Mouse (Mus musculus) CH12.LX (cell line): ENCODE measurements around the gene Dhdh. TPM values are rescaled to one million over a fixed set of nuclear protein-coding genes. Genes with fewer than 3 reads are reported as not detected.
A peak's percentile ranks its signal among the peaks of the same experiment; 100 is the strongest.

ENCODE experiments used
- DNase-seq: peaks from one replicate; pipeline ENCODE4 v3.0.0-alpha.2; 2013; ENCODE audit errors: extremely low read depth
- H3K27ac ChIP-seq: 2 replicates; pipeline ENCODE4 v1.5.1; 2012; ENCODE audit warnings: low read depth, mild to moderate bottlenecking, control low read depth, moderate library complexity; ENCODE audit not compliant: insufficient read depth
- H3K27me3 ChIP-seq: replicated peaks from 2 replicates; pipeline ENCODE3; 2012; ENCODE audit warnings: inconsistent platforms
- H3K36me3 ChIP-seq, 2 experiments: replicated peaks in 1 of 2; 2 replicates each; pipeline versions ENCODE3 to v1.6.1; 2012; ENCODE audit warnings: inconsistent platforms in 1 of 2, low read length in 1 of 2, mild to moderate bottlenecking in 1 of 2, mixed read lengths in 1 of 2, moderate library complexity in 1 of 2; ENCODE audit not compliant: control insufficient read depth in 1 of 2, insufficient read depth in 1 of 2
- H3K4me1 ChIP-seq, 2 experiments: 2 replicates each; pipeline ENCODE4 v1.6.1; 2012; ENCODE audit warnings: inconsistent platforms in 1 of 2, moderate library complexity in 1 of 2; ENCODE audit not compliant: insufficient read depth in 2 of 2, control insufficient read depth in 1 of 2
- H3K4me2 ChIP-seq: 2 replicates; pipeline ENCODE4 v1.6.1; 2012; ENCODE audit warnings: low read depth, mild to moderate bottlenecking, control low read depth; ENCODE audit not compliant: poor library complexity, insufficient read depth, severe bottlenecking
- H3K4me3 ChIP-seq, 3 experiments: fragments of 150-350 bp in 1 of 3; sonication (generic) in 1 of 3; replicated peaks in 1 of 3; 2 replicates each; pipeline versions ENCODE3 to v1.5.1; 2011 to 2012; ENCODE audit warnings: low read depth in 2 of 3, low read length in 2 of 3, mild to moderate bottlenecking in 2 of 3, moderate library complexity in 2 of 3, control low read depth in 1 of 3, improper control_type of control experiment in 1 of 3, inconsistent platforms in 1 of 3, mixed read lengths in 1 of 3; ENCODE audit not compliant: poor library complexity in 1 of 3
- H3K79me2 ChIP-seq: replicated peaks from 2 replicates; pipeline ENCODE4 v1.6.1; 2012; ENCODE audit warnings: mild to moderate bottlenecking, moderate library complexity; ENCODE audit not compliant: control insufficient read depth, poor library complexity, insufficient read depth, severe bottlenecking; ENCODE audit errors: extremely low read depth
- H3K9ac ChIP-seq: 2 replicates; pipeline ENCODE4 v1.6.1; 2012; ENCODE audit warnings: low read depth, mild to moderate bottlenecking, control low read depth, moderate library complexity; ENCODE audit not compliant: insufficient read depth
- H3K9me3 ChIP-seq: replicated peaks from 2 replicates; pipeline ENCODE3; 2012; ENCODE audit warnings: low read length, inconsistent platforms, mixed read lengths
- BHLHE40 ChIP-seq: IDR thresholded peaks from 2 replicates; pipeline ENCODE4 v1.6.1; 2011; ENCODE audit warnings: mild to moderate bottlenecking, low read depth, low read length, improper control_type of control experiment
- CHD2 ChIP-seq: IDR thresholded peaks from 2 replicates; pipeline ENCODE4 v1.6.1; 2011; ENCODE audit warnings: low read length, improper control_type of control experiment
- ELF1 ChIP-seq: IDR thresholded peaks from 2 replicates; pipeline ENCODE4 v1.6.1; 2014; ENCODE audit warnings: low read depth, mild to moderate bottlenecking, inconsistent platforms, low read length, improper control_type of control experiment
- EP300 ChIP-seq: IDR thresholded peaks from 2 replicates; pipeline ENCODE4 v1.6.1; 2011; ENCODE audit warnings: low read length, improper control_type of control experiment
- ETS1 ChIP-seq: conservative IDR thresholded peaks from 2 replicates; pipeline ENCODE4 v1.6.1; 2012; ENCODE audit warnings: low read depth, mild to moderate bottlenecking, inconsistent platforms, low read length, improper control_type of control experiment, moderate library complexity
- JUN ChIP-seq: IDR thresholded peaks from 2 replicates; pipeline ENCODE4 v1.6.1; 2011; ENCODE audit warnings: low read depth, mild to moderate bottlenecking, low read length, improper control_type of control experiment, moderate library complexity; ENCODE audit not compliant: insufficient read depth
- JUND ChIP-seq: conservative IDR thresholded peaks from 2 replicates; pipeline ENCODE4 v1.6.1; 2011; ENCODE audit warnings: low read depth, low read length, improper control_type of control experiment
- MAFK ChIP-seq: IDR thresholded peaks from 2 replicates; pipeline ENCODE4 v1.6.1; 2011; ENCODE audit warnings: low read length, improper control_type of control experiment; ENCODE audit not compliant: insufficient replicate concordance
- MAX ChIP-seq: IDR thresholded peaks from 2 replicates; pipeline ENCODE4 v1.6.1; 2011; ENCODE audit warnings: low read length, improper control_type of control experiment
- MAZ ChIP-seq: IDR thresholded peaks from 2 replicates; pipeline ENCODE4 v1.6.1; 2012; ENCODE audit warnings: low read depth, mild to moderate bottlenecking, inconsistent platforms, low read length, improper control_type of control experiment, moderate library complexity
- MEF2A ChIP-seq: IDR thresholded peaks from 2 replicates; pipeline ENCODE4 v1.6.1; 2014; ENCODE audit warnings: low read depth, mild to moderate bottlenecking, inconsistent platforms, low read length, improper control_type of control experiment, borderline replicate concordance
- MXI1 ChIP-seq: IDR thresholded peaks from 2 replicates; pipeline ENCODE4 v1.6.1; 2011; ENCODE audit warnings: mild to moderate bottlenecking, low read depth, low read length, improper control_type of control experiment
- MYC ChIP-seq: IDR thresholded peaks from 2 replicates; pipeline ENCODE4 v1.6.1; 2011; ENCODE audit warnings: low read depth, mild to moderate bottlenecking, improper control_type of control experiment, low read length
- NELFE ChIP-seq: IDR thresholded peaks from 2 replicates; pipeline ENCODE4 v1.6.1; 2011; ENCODE audit warnings: low read depth, low read length, improper control_type of control experiment
- NRF1 ChIP-seq: IDR thresholded peaks from 2 replicates; pipeline ENCODE4 v1.6.1; 2014; ENCODE audit warnings: low read depth, mild to moderate bottlenecking, inconsistent platforms, low read length, improper control_type of control experiment, moderate library complexity
- SIN3A ChIP-seq: IDR thresholded peaks from 2 replicates; pipeline ENCODE4 v1.6.1; 2012; ENCODE audit warnings: low read length, improper control_type of control experiment, inconsistent platforms
- SMC3 ChIP-seq: IDR thresholded peaks from 2 replicates; pipeline ENCODE4 v1.6.1; 2011; ENCODE audit warnings: low read depth, low read length, improper control_type of control experiment
- TBP ChIP-seq: conservative IDR thresholded peaks from 2 replicates; pipeline ENCODE4 v1.6.1; 2011; ENCODE audit warnings: low read depth, low read length, improper control_type of control experiment
- UBTF ChIP-seq: IDR thresholded peaks from 2 replicates; pipeline ENCODE4 v1.6.1; 2012; ENCODE audit warnings: low read depth, mild to moderate bottlenecking, inconsistent platforms, low read length, improper control_type of control experiment, moderate library complexity
- USF1 ChIP-seq: IDR thresholded peaks from 2 replicates; pipeline ENCODE4 v1.6.1; 2014; ENCODE audit warnings: low read depth, mild to moderate bottlenecking, inconsistent platforms, low read length, improper control_type of control experiment
- USF2 ChIP-seq: conservative IDR thresholded peaks from 2 replicates; pipeline ENCODE4 v1.6.1; 2011; ENCODE audit warnings: low read depth, low read length, improper control_type of control experiment
- ZMIZ1 ChIP-seq: IDR thresholded peaks from 2 replicates; pipeline ENCODE4 v1.6.1; 2012; ENCODE audit warnings: low read depth, mild to moderate bottlenecking, inconsistent platforms, low read length, improper control_type of control experiment
- dilution Hi-C: fragments of 300-500 bp; cut with MboI; formaldehyde crosslinking; loops from 2 replicates; pipeline ENCODE4 v1.14.3; 2020; ENCODE audit warnings: low sequenced_read_pairs; ENCODE audit not compliant: extremely low pct_unique_long_range_greater_than_20kb, extremely low pct_ligation_motif_present
- in situ Hi-C: fragments of 300-500 bp; cut with MboI; formaldehyde crosslinking; loops from 3 replicates; pipeline ENCODE4 v1.14.3; 2019; ENCODE audit warnings: low sequenced_read_pairs, low pct_ligation_motif_present, low pct_unique_long_range_greater_than_20kb, mixed read lengths
- polyA plus RNA-seq: library from polyadenylated mRNA; unstranded; fragments of >175 nt; gene quantifications from 2 replicates; pipeline ENCODE4 v1.2.1, GENCODE M21; 2012; ENCODE audit warnings: low read depth; ENCODE audit not compliant: insufficient read length
- total RNA-seq, 2 experiments: library from RNA; depleted of rRNA; stranded (reverse); fragments of 300-350 nt in 1 of 2; fragments of >200 nt in 1 of 2; gene quantifications; 2 replicates each; pipeline ENCODE4 v1.2.3; 2012 to 2014

Dhdh gene
- total and polyA plus RNA-seq, 3 experiments, result 5.9 to 18.0 (median 7.2) TPM

GRCm38 (mm10) chr7:45524841-45525621, 36.4 kb upstream of the Dhdh start:
- no peak for TF ChIP-seq MAZ
- TF ChIP-seq CHD2, result no peak
- TF ChIP-seq NELFE, result no peak
- TF ChIP-seq BHLHE40, result peak; percentile 46; the same call in 1 of the 2 replicates
- peak; percentile 72 for TF ChIP-seq SIN3A
- TF ChIP-seq, all 38 proteins: peak for 2
- H3K9me3 ChIP-seq, result no peaks in the 10 kb centered on the region
- H3K4me1 ChIP-seq, result peaks cover 7 to 44% of the 10 kb centered on the region in 2 experiments
- H3K27me3 ChIP-seq, result peaks cover 9% of the 10 kb centered on the region
- peak overlapping the region; percentile 59 to 92 (median 88) for H3K4me3 ChIP-seq
- peaks cover 24% of the 10 kb centered on the region for H3K79me2 ChIP-seq
- dilution Hi-C loops (no loop called here), in situ Hi-C loops (loop anchor here (10.0 kb wide), 1 partner anchor 60 kb away; no protein-coding TSS in a partner anchor)
- H3K4me2 ChIP-seq, result peak overlapping the region; percentile 71
- no peak for DNase-seq
- H3K27ac ChIP-seq, result peak overlapping the region; percentile 75
- H3K36me3 ChIP-seq, result peaks cover 19 to 29% of the 10 kb centered on the region in 2 experiments
- H3K9ac ChIP-seq, result peak overlapping the region; percentile 81

GRCm38 (mm10) chr7:45523678-45524170, 35.1 kb upstream of the Dhdh start:
- no peak for DNase-seq
- in situ Hi-C loops, result loop anchor here (10.0 kb wide), 1 partner anchor 61 kb away; no protein-coding TSS in a partner anchor
- TF ChIP-seq SIN3A (no peak), ETS1 (peak; percentile 47; the same call in 1 of the 2 replicates)
- Histone ChIP-seq H3K4me1 (peaks cover 5 to 36% of the 10 kb centered on the region in 2 experiments), H3K79me2 (peaks cover 24% of the 10 kb centered on the region), H3K27ac (no peak overlapping the region), H3K9ac (peak overlapping the region; percentile 56), H3K9me3 (no peaks in the 10 kb centered on the region), H3K4me2 (peak overlapping the region; percentile 79; the same call in 1 of the 2 replicates), H3K4me3 (peak overlapping the region in 2 of 3 experiments; percentile 25 to 52), H3K36me3 (peaks cover 19 to 29% of the 10 kb centered on the region in 2 experiments), H3K27me3 (peaks cover 3% of the 10 kb centered on the region)
- dilution Hi-C loops, result no loop called here

- dilution Hi-C loops, result no loop called here
- Histone ChIP-seq H3K4me3 (peak overlapping the region in 1 of 3 experiments; percentile 39), H3K27ac (peak overlapping the region; percentile 28; the same call in 1 of the 2 replicates), H3K9ac (peak overlapping the region; percentile 56), H3K79me2 (peaks cover 24% of the 10 kb centered on the region), H3K4me2 (peak overlapping the region; percentile 26; the same call in 1 of the 2 replicates), H3K27me3 (peaks cover 3% of the 10 kb centered on the region), H3K4me1 (peaks cover 7 to 35% of the 10 kb centered on the region in 2 experiments), H3K36me3 (peaks cover 19 to 29% of the 10 kb centered on the region in 2 experiments), H3K9me3 (no peaks in the 10 kb centered on the region)
- in situ Hi-C loops, result loop anchor here (10.0 kb wide), 1 partner anchor 62 kb away; no protein-coding TSS in a partner anchor
- no peak for DNase-seq
- no peak for TF ChIP-seq ZMIZ1
- TF ChIP-seq MEF2A, result no peak
- no peak for TF ChIP-seq MYC
- TF ChIP-seq CHD2, result no peak
- TF ChIP-seq EP300, result no peak
- TF ChIP-seq SMC3, result no peak
- no peak for TF ChIP-seq JUN
- no peak for TF ChIP-seq UBTF
- TF ChIP-seq ELF1, result no peak
- TF ChIP-seq JUND, result no peak
- no peak for TF ChIP-seq MXI1
- no peak for TF ChIP-seq MAX
- TF ChIP-seq ETS1, result no peak
- no peak for TF ChIP-seq USF2
- TF ChIP-seq USF1, result no peak
- no peak for TF ChIP-seq TBP
- TF ChIP-seq NRF1, result no peak
- TF ChIP-seq MAFK, result no peak
These were observed 34.5 kb upstream of the Dhdh start for GRCm38 (mm10) chr7:45522957-45523676.
